Mouse (Mus musculus): ENCODE data around the gene Olfr649. TPM values are rescaled to one million over a fixed set of nuclear protein-coding genes. Genes with fewer than 3 reads are reported as not detected.

Gene Olfr649
- polyA plus RNA-seq, 2 experiments, result not detected

DNA sequence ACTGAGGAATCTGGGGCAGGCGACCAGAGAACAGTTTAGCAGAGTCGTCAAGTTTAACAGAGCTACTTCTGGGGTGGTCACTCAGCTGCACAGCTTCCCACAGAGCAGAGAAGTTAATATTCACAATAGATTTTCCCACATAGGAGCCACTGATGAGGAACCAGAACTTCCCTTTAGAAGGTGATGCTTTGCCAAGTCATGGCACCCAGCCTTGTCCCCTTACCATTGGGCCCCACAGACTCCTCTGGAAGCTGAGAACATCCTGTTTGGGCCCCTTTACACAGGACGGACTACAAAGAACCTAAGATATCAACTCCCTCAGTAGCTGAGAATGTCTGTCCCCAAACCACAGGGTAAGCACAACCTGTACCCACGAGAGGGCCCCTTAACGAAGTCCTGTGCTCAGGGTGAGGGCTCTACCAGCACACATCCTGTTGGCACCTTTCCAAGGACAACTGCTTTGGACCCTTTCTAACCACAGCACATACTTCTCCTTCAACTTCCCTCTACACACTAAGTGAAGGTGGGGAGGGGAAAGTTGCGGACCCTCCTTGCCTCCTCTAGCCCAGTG is 26.1 kb downstream of the Olfr649 start:
- Histone ChIP-seq H3K4me1 (ENCODE audit: control insufficient read depth, insufficient read depth, low read length) (no peaks in the 10 kb centered on the region), H3K4me3 (replicated peaks; ENCODE audit: low read length) (no peak overlapping the region), H3K9me3 (ENCODE audit: control insufficient read depth, low read length) (no peaks in the 10 kb centered on the region), H3K4me2 (replicated peaks; ENCODE audit: low read depth, low read length, severe bottlenecking) (no peak overlapping the region), H3K36me3 (ENCODE audit: control insufficient read depth, insufficient read depth, low read length) (no peaks in the 10 kb centered on the region), H3K9ac (ENCODE audit: low read depth, low read length, severe bottlenecking) (no peak overlapping the region), H3K27me3 (ENCODE audit: control insufficient read depth, insufficient read depth, low read length) (no peaks in the 10 kb centered on the region), H3K27ac (replicated peaks; ENCODE audit: low read depth, low read length) (no peak overlapping the region)
- 63% methylated on average over 6 of the region's 6 CpGs for WGBS
- DNase-seq (ENCODE audit: low spot score), result no peak
- TF ChIP-seq POLR2A (IDR thresholded peaks at IDR 0.05; ENCODE audit: borderline replicate concordance, extremely low read depth, insufficient read depth, insufficient read length), result no peak
- ATAC-seq (ENCODE audit: low FRiP score, low read depth), result no peak

DNA sequence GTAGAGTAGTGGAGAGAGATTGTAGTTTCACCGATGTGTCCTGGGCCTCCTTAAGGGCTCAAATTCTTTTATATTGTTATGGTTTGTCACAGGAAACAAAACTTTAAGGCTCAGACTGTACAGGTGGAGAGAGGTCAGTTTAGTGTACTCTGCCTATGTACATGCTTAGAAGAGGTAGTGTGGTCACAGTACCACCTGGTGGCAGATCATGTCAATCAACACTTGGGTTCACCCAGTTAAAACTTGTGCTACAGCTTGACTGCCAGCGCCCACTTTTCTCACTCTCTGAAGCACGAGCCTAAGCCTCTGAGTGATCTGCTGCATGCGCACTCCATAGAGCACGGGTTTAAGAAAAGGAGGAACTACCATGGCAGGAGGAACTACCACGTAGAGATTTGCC is 28.7 kb downstream of the Olfr649 start:
- WGBS, result 82% methylated on average over 6 of the region's 6 CpGs
- TF ChIP-seq POLR2A (IDR thresholded peaks at IDR 0.05; ENCODE audit: borderline replicate concordance, extremely low read depth, insufficient read depth, insufficient read length), result no peak
- H3K4me3 ChIP-seq (replicated peaks; ENCODE audit: low read length), result no peak overlapping the region
- no peaks in the 10 kb centered on the region for H3K9me3 ChIP-seq (ENCODE audit: control insufficient read depth, low read length)
- H3K4me1 ChIP-seq (ENCODE audit: control insufficient read depth, insufficient read depth, low read length), result no peaks in the 10 kb centered on the region
- no peaks in the 10 kb centered on the region for H3K36me3 ChIP-seq (ENCODE audit: control insufficient read depth, insufficient read depth, low read length)
- no peak overlapping the region for H3K27ac ChIP-seq (replicated peaks; ENCODE audit: low read depth, low read length)
- H3K9ac ChIP-seq (ENCODE audit: low read depth, low read length, severe bottlenecking), result no peak overlapping the region
- ATAC-seq (ENCODE audit: low FRiP score, low read depth) (no peak), DNase-seq (ENCODE audit: low spot score) (no peak)
- no peak overlapping the region for H3K4me2 ChIP-seq (replicated peaks; ENCODE audit: low read depth, low read length, severe bottlenecking)
- no peaks in the 10 kb centered on the region for H3K27me3 ChIP-seq (ENCODE audit: control insufficient read depth, insufficient read depth, low read length)

DNA sequence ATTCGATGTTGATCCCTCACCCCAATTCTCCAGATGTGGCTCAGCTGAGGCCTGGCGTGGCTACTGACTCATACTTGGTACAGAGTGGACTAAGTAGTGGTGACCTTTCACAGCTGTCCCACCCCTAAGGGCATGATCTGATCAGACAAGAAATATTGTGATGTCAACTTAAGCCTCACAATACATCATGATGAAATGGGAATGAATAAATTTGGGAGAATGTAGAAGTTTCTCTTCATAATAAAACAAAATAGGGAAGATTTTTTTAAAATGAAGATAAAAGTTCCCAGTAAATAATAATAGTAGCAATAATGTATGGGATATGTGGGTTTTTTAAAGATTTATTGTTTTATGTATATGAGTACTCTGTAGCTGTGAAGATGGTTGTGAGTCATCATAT is 45.3 kb downstream of the Olfr649 start, which contains the start of gene Ubqlnl:
Gene Ubqlnl (minus strand): TSS at position 101 of the 400 bp plus-strand sequence.
- no peak within 1 kb of the TSS for H3K27ac ChIP-seq (replicated peaks; ENCODE audit: low read depth, low read length)
- TF ChIP-seq POLR2A (IDR thresholded peaks at IDR 0.05; ENCODE audit: borderline replicate concordance, extremely low read depth, insufficient read depth, insufficient read length), result no peak
- no peak for ATAC-seq (ENCODE audit: low FRiP score, low read depth)

DNA sequence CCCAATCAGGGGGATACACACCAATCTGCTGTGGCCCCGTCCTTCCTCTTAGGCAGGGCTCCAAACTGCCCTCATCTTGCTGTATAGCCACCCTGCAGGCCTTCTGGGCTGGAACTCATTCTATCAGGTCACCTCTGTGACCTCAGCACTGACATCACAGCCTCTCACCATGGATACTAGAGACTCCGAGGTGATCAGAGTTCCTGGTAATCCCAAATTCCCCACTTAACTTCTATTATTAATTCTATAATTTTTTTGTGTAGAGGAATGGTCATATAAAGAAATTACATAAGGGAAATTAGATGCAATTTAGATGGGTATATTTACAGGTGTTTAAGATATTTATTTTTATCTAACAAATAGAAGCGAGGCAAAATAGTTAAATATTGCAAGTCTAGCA is 52.6 kb downstream of the Olfr649 start, which contains the start of gene Ubqln3:
Gene Ubqln3 (minus strand): TSS at position 101 of the 400 bp plus-strand sequence.
- 76% methylated on average over 3 of the region's 3 CpGs for WGBS
- H3K4me2 ChIP-seq (replicated peaks; ENCODE audit: low read depth, low read length, severe bottlenecking), result no peak within 1 kb of the TSS
- no peaks in the 10 kb centered on the region for H3K36me3 ChIP-seq (ENCODE audit: control insufficient read depth, insufficient read depth, low read length)
- DNase-seq (ENCODE audit: low spot score) (no peak), ATAC-seq (ENCODE audit: low FRiP score, low read depth) (no peak)
- H3K4me3 ChIP-seq (replicated peaks; ENCODE audit: low read length), result no peak within 1 kb of the TSS
- no peak for TF ChIP-seq POLR2A (IDR thresholded peaks at IDR 0.05; ENCODE audit: borderline replicate concordance, extremely low read depth, insufficient read depth, insufficient read length)
- no peak within 1 kb of the TSS for H3K27ac ChIP-seq (replicated peaks; ENCODE audit: low read depth, low read length)
- H3K9ac ChIP-seq (ENCODE audit: low read depth, low read length, severe bottlenecking), result no peak within 1 kb of the TSS
- no peaks in the 10 kb centered on the region for H3K9me3 ChIP-seq (ENCODE audit: control insufficient read depth, low read length)
- H3K27me3 ChIP-seq (ENCODE audit: control insufficient read depth, insufficient read depth, low read length), result no peaks in the 10 kb centered on the region
- H3K4me1 ChIP-seq (ENCODE audit: control insufficient read depth, insufficient read depth, low read length), result no peaks in the 10 kb centered on the region

More for the DNA sequence above, 45.3 kb downstream of the Olfr649 start, which contains the start of gene Ubqlnl:
- no peak for DNase-seq (ENCODE audit: low spot score)
- Histone ChIP-seq H3K9me3 (ENCODE audit: control insufficient read depth, low read length) (no peaks in the 10 kb centered on the region), H3K4me3 (replicated peaks; ENCODE audit: low read length) (no peak within 1 kb of the TSS), H3K4me2 (replicated peaks; ENCODE audit: low read depth, low read length, severe bottlenecking) (no peak within 1 kb of the TSS), H3K4me1 (ENCODE audit: control insufficient read depth, insufficient read depth, low read length) (no peaks in the 10 kb centered on the region), H3K9ac (ENCODE audit: low read depth, low read length, severe bottlenecking) (no peak within 1 kb of the TSS), H3K36me3 (ENCODE audit: control insufficient read depth, insufficient read depth, low read length) (no peaks in the 10 kb centered on the region), H3K27me3 (ENCODE audit: control insufficient read depth, insufficient read depth, low read length) (no peaks in the 10 kb centered on the region)
- 95% methylated on average over 2 of the region's 2 CpGs for WGBS

Other genes with a start within 250 kb of the Olfr649 start
- not detected in 2 replicates for gene Olfr635, start 224.8 kb downstream of the Olfr649 start, polyA plus RNA-seq (2012; rRNA removed)
- 0.03 TPM in 1 of 2 replicates, not detected in the other for gene Olfr635, start 224.8 kb downstream of the Olfr649 start, polyA plus RNA-seq (2014; fragmentation: Nextera tagmentation; extraction: Ambion mirVana)
- gene Olfr638, start 197.2 kb downstream of the Olfr649 start, polyA plus RNA-seq (2012; rRNA removed), result not detected in 2 replicates
- gene Olfr638, start 197.2 kb downstream of the Olfr649 start, polyA plus RNA-seq (2014; fragmentation: Nextera tagmentation; extraction: Ambion mirVana), result not detected in 2 replicates
- not detected in 2 replicates for gene Olfr639, start 178.7 kb downstream of the Olfr649 start, polyA plus RNA-seq (2012; rRNA removed)
- not detected in 2 replicates for gene Olfr639, start 178.7 kb downstream of the Olfr649 start, polyA plus RNA-seq (2014; fragmentation: Nextera tagmentation; extraction: Ambion mirVana)
- gene Olfr640, start 170.4 kb downstream of the Olfr649 start, polyA plus RNA-seq (2012; rRNA removed), result not detected in 2 replicates
- not detected in 2 replicates for gene Olfr640, start 170.4 kb downstream of the Olfr649 start, polyA plus RNA-seq (2014; fragmentation: Nextera tagmentation; extraction: Ambion mirVana)
- not detected in 2 replicates for gene Olfr641, start 160.5 kb downstream of the Olfr649 start, polyA plus RNA-seq (2012; rRNA removed)
- gene Olfr641, start 160.5 kb downstream of the Olfr649 start, polyA plus RNA-seq (2014; fragmentation: Nextera tagmentation; extraction: Ambion mirVana), result not detected in 2 replicates
- gene Olfr642, start 143.3 kb downstream of the Olfr649 start, polyA plus RNA-seq (2012; rRNA removed), result not detected in 2 replicates
- gene Olfr642, start 143.3 kb downstream of the Olfr649 start, polyA plus RNA-seq (2014; fragmentation: Nextera tagmentation; extraction: Ambion mirVana), result not detected in 2 replicates
- gene 4930516K23Rik, start 134.5 kb downstream of the Olfr649 start, polyA plus RNA-seq (2012; rRNA removed), result 0.03 TPM in 1 of 2 replicates, not detected in the other
- gene 4930516K23Rik, start 134.5 kb downstream of the Olfr649 start, polyA plus RNA-seq (2014; fragmentation: Nextera tagmentation; extraction: Ambion mirVana), result not detected in 2 replicates
- 0.10 TPM in 1 of 2 replicates, not detected in the other for gene Olfr644, start 124.1 kb downstream of the Olfr649 start, polyA plus RNA-seq (2012; rRNA removed)
- not detected in 2 replicates for gene Olfr644, start 124.1 kb downstream of the Olfr649 start, polyA plus RNA-seq (2014; fragmentation: Nextera tagmentation; extraction: Ambion mirVana)
- not detected in 2 replicates for gene Olfr645, start 110.5 kb downstream of the Olfr649 start, polyA plus RNA-seq (2012; rRNA removed)
- not detected in 2 replicates for gene Olfr645, start 110.5 kb downstream of the Olfr649 start, polyA plus RNA-seq (2014; fragmentation: Nextera tagmentation; extraction: Ambion mirVana)
- not detected in 2 replicates for gene Olfr646, start 91.1 kb downstream of the Olfr649 start, polyA plus RNA-seq (2012; rRNA removed)
- gene Olfr646, start 91.1 kb downstream of the Olfr649 start, polyA plus RNA-seq (2014; fragmentation: Nextera tagmentation; extraction: Ambion mirVana), result not detected in 2 replicates
- not detected in 2 replicates for gene Ubqln5, start 66.2 kb downstream of the Olfr649 start, polyA plus RNA-seq (2012; rRNA removed)
- gene Ubqln5, start 66.2 kb downstream of the Olfr649 start, polyA plus RNA-seq (2014; fragmentation: Nextera tagmentation; extraction: Ambion mirVana), result not detected in 2 replicates
- not detected in 2 replicates for gene Olfr643, start 58.6 kb downstream of the Olfr649 start, polyA plus RNA-seq (2012; rRNA removed)
- not detected in 2 replicates for gene Olfr643, start 58.6 kb downstream of the Olfr649 start, polyA plus RNA-seq (2014; fragmentation: Nextera tagmentation; extraction: Ambion mirVana)
- not detected in 2 replicates for gene Ubqln3, start 52.7 kb downstream of the Olfr649 start, polyA plus RNA-seq (2012; rRNA removed)
- not detected in 2 replicates for gene Ubqln3, start 52.7 kb downstream of the Olfr649 start, polyA plus RNA-seq (2014; fragmentation: Nextera tagmentation; extraction: Ambion mirVana)
- not detected in 2 replicates for gene Ubqlnl, start 45.4 kb downstream of the Olfr649 start, polyA plus RNA-seq (2012; rRNA removed)
- not detected in 2 replicates for gene Ubqlnl, start 45.4 kb downstream of the Olfr649 start, polyA plus RNA-seq (2014; fragmentation: Nextera tagmentation; extraction: Ambion mirVana)
- not detected in 2 replicates for gene Olfm5, start 31.2 kb downstream of the Olfr649 start, polyA plus RNA-seq (2012; rRNA removed)
- not detected in 2 replicates for gene Olfm5, start 31.2 kb downstream of the Olfr649 start, polyA plus RNA-seq (2014; fragmentation: Nextera tagmentation; extraction: Ambion mirVana)
- 0.05 and 0.08 TPM in 2 replicates for gene Olfr648, start 12.6 kb downstream of the Olfr649 start, polyA plus RNA-seq (2012; rRNA removed)
- gene Olfr648, start 12.6 kb downstream of the Olfr649 start, polyA plus RNA-seq (2014; fragmentation: Nextera tagmentation; extraction: Ambion mirVana), result 0.21 and 0.35 TPM in 2 replicates
- 1.1 and 1.4 TPM in 2 replicates for gene Trim6, start 22.8 kb upstream of the Olfr649 start, polyA plus RNA-seq (2012; rRNA removed)
- gene Trim6, start 22.8 kb upstream of the Olfr649 start, polyA plus RNA-seq (2014; fragmentation: Nextera tagmentation; extraction: Ambion mirVana), result 0.28 and 0.43 TPM in 2 replicates
- 3.4 and 3.5 TPM in 2 replicates for gene Trim34a, start 48.5 kb upstream of the Olfr649 start, polyA plus RNA-seq (2012; rRNA removed)
- 1.6 and 1.9 TPM in 2 replicates for gene Trim34a, start 48.5 kb upstream of the Olfr649 start, polyA plus RNA-seq (2014; fragmentation: Nextera tagmentation; extraction: Ambion mirVana)
- gene Trim5, start 92.1 kb upstream of the Olfr649 start, polyA plus RNA-seq (2012; rRNA removed), result 0.20 and 0.29 TPM in 2 replicates
- 0.10 and 0.25 TPM in 2 replicates for gene Trim5, start 92.1 kb upstream of the Olfr649 start, polyA plus RNA-seq (2014; fragmentation: Nextera tagmentation; extraction: Ambion mirVana)
- 6.5 and 9.1 TPM in 2 replicates for gene Trim12a, start 119.5 kb upstream of the Olfr649 start, polyA plus RNA-seq (2012; rRNA removed)
- 5.7 and 6.0 TPM in 2 replicates for gene Trim12a, start 119.5 kb upstream of the Olfr649 start, polyA plus RNA-seq (2014; fragmentation: Nextera tagmentation; extraction: Ambion mirVana)
- 0.04 and 0.11 TPM in 2 replicates for gene Trim34b, start 133.5 kb upstream of the Olfr649 start, polyA plus RNA-seq (2012; rRNA removed)
- gene Trim34b, start 133.5 kb upstream of the Olfr649 start, polyA plus RNA-seq (2014; fragmentation: Nextera tagmentation; extraction: Ambion mirVana), result 0.33 TPM in 1 of 2 replicates, not detected in the other
- gene Trim12c, start 157.4 kb upstream of the Olfr649 start, polyA plus RNA-seq (2012; rRNA removed), result 3.6 and 4.4 TPM in 2 replicates
- 1.7 TPM in 2 replicates for gene Trim12c, start 157.4 kb upstream of the Olfr649 start, polyA plus RNA-seq (2014; fragmentation: Nextera tagmentation; extraction: Ambion mirVana)
- 0.04 and 0.06 TPM in 2 replicates for gene Trim30b, start 173.9 kb upstream of the Olfr649 start, polyA plus RNA-seq (2012; rRNA removed)
- gene Trim30b, start 173.9 kb upstream of the Olfr649 start, polyA plus RNA-seq (2014; fragmentation: Nextera tagmentation; extraction: Ambion mirVana), result 0.07 TPM in 1 of 2 replicates, not detected in the other
- 0.24 TPM in 1 of 2 replicates, not detected in the other for gene Trim30c, start 204.9 kb upstream of the Olfr649 start, polyA plus RNA-seq (2012; rRNA removed)
- gene Trim30c, start 204.9 kb upstream of the Olfr649 start, polyA plus RNA-seq (2014; fragmentation: Nextera tagmentation; extraction: Ambion mirVana), result 0.14 and 0.30 TPM in 2 replicates